ENCODE assay signal across 14 mouse cellular contexts in genomic region chr11:93829327-93829679, GRCm38 (mm10). TPM values are rescaled to one million over a fixed set of nuclear protein-coding genes. Genes with fewer than 3 reads are reported as not detected.
A peak's percentile ranks its signal among the peaks of the same experiment; 100 is the strongest.
DNase-seq lines count a peak whose midpoint lies in the region; ATAC-seq lines count a peak whose summit lies in the region.
"Had no signal": no experiment of that assay in that cellular context is flagged by ENCODE, and none has a peak within 500 bp of the region (broad histone marks: within the 10 kb centered on the region; RNA-seq: fewer than 3 reads in every experiment).

No protein-coding gene starts in this region.

- H3K4me2 ChIP-seq in forebrain, embryonic 14.5 days (ENCODE audit: low read length): peak overlapping the region; percentile 40
- H3K4me2 ChIP-seq: intestine, embryonic 15.5 days; liver, embryonic 15.5 days; stomach, embryonic 15.5 days had no signal

- no peaks in the 10 kb centered on the region for H3K36me3 ChIP-seq in forebrain, embryonic 14.5 days (ENCODE audit: control insufficient read depth, insufficient read depth, low read length)
- H3K36me3 ChIP-seq: heart, embryonic 10.5 days; intestine, embryonic 15.5 days; liver, embryonic 15.5 days; stomach, embryonic 15.5 days had no signal

- peak; percentile 96 for ATAC-seq in forebrain, embryonic 14.5 days
- ATAC-seq: intestine, embryonic 15.5 days had no signal

- peak overlapping the region; percentile 91 for H3K27ac ChIP-seq in forebrain, embryonic 14.5 days (ENCODE audit: low read depth, low read length)
- H3K27ac ChIP-seq: heart, embryonic 10.5 days; intestine, embryonic 15.5 days; liver, embryonic 15.5 days; stomach, embryonic 15.5 days had no signal

- no peaks in the 10 kb centered on the region for H3K27me3 ChIP-seq in forebrain, embryonic 14.5 days (replicated peaks; ENCODE audit: control insufficient read depth, insufficient read depth, low read length)
- H3K27me3 ChIP-seq: intestine, embryonic 15.5 days; liver, embryonic 15.5 days; stomach, embryonic 15.5 days had no signal

- H3K4me3 ChIP-seq in forebrain, embryonic 14.5 days (ENCODE audit: low read depth, low read length): no peak overlapping the region
- H3K4me3 ChIP-seq: heart, embryonic 10.5 days; intestine, embryonic 15.5 days; liver, embryonic 15.5 days; megakaryocyte, embryonic 14.5 days; stomach, embryonic 15.5 days had no signal

- peaks cover 20% of the 10 kb centered on the region for H3K4me1 ChIP-seq in forebrain, embryonic 14.5 days (ENCODE audit: control insufficient read depth, insufficient read depth, low read length)
- H3K4me1 ChIP-seq: heart, embryonic 10.5 days; intestine, embryonic 15.5 days; liver, embryonic 15.5 days; megakaryocyte, embryonic 14.5 days; stomach, embryonic 15.5 days had no signal

- peak; percentile 43 to 51 for DNase-seq in layer of hippocampus, adult 8-10 months (ENCODE audit: low spot score in 2 of 2)
- DNase-seq in layer of hippocampus, adult 11-12 months (ENCODE audit: low spot score): no peak
- peak; percentile 93 for DNase-seq in forebrain, embryonic 14.5 days (ENCODE audit: low spot score)
- peak; percentile 48 for DNase-seq in layer of hippocampus, adult 9-11 months
- DNase-seq in retina, embryonic 14.5 days (ENCODE audit: low spot score): peak; percentile 25
- DNase-seq in heart, adult 11 months: no peak
- no peak for DNase-seq in thymus, postnatal 14 days
- DNase-seq in spleen, adult 18-20 months: no peak
- DNase-seq: embryo, embryonic 11 days had no signal

- no peak overlapping the region for H3K9ac ChIP-seq in forebrain, embryonic 14.5 days (ENCODE audit: low read length)
- H3K9ac ChIP-seq: intestine, embryonic 15.5 days; liver, embryonic 15.5 days; stomach, embryonic 15.5 days had no signal

- 7% methylated on average over 6 of the region's 6 CpGs for WGBS in forebrain, embryonic 14.5 days

- H3K9me3 ChIP-seq in forebrain, embryonic 14.5 days (replicated peaks; ENCODE audit: control insufficient read depth, low read length): no peaks in the 10 kb centered on the region
- H3K9me3 ChIP-seq: heart, embryonic 10.5 days; intestine, embryonic 15.5 days; liver, embryonic 15.5 days; stomach, embryonic 15.5 days had no signal

RNA-seq across cellular contexts. Expression of gene Utp18, which starts 56.3 kb away (rescaled TPM):
- 10 to 100 TPM; 21.6 to 23.3 (median 22.4) TPM for total RNA-seq in layer of hippocampus, adult 8-10 months (2022)
- polyA plus RNA-seq in forebrain, embryonic 14.5 days (2014; fragmentation: Nextera tagmentation; extraction: Ambion mirVana): 34.3 and 38.8 TPM in 2 replicates

RNA-seq across cellular contexts. Expression of gene Mbtd1, which starts 56.3 kb away (rescaled TPM):
- 10 to 100 TPM; 28.4 to 40.9 (median 33.5) TPM for total RNA-seq in layer of hippocampus, adult 8-10 months (2022)
- 25.1 and 27.2 TPM in 2 replicates for polyA plus RNA-seq in forebrain, embryonic 14.5 days (2014; fragmentation: Nextera tagmentation; extraction: Ambion mirVana)

Comparison
In these comparisons a context has a peak if more than half of its experiments do, and no peak if none do; other contexts are left out.
1. DNase-seq: peak in layer of hippocampus, adult 8-10 months (2 of 2), forebrain, embryonic 14.5 days (single experiment), layer of hippocampus, adult 9-11 months (single experiment) and retina, embryonic 14.5 days (single experiment); none in layer of hippocampus, adult 11-12 months (single experiment), heart, adult 11 months (single experiment), thymus, postnatal 14 days (single experiment) and spleen, adult 18-20 months (0 of 2).